Mouse (Mus musculus) erythroblast, embryonic 14.5 days (primary cell): Measurements from ENCODE around the gene Pex12.
A peak's percentile ranks its signal among the peaks of the same experiment; 100 is the strongest.

Experiments
- GATA1 ChIP-seq: IDR thresholded peaks from 2 replicates; pipeline ENCODE4 v1.6.1; 2012; ENCODE audit warnings: low read length, inconsistent platforms, mixed read lengths
- TAL1 ChIP-seq: IDR thresholded peaks from 3 replicates; pipeline ENCODE4 v1.6.1; 2012; ENCODE audit warnings: low read length, inconsistent platforms, mixed read lengths

DNA sequence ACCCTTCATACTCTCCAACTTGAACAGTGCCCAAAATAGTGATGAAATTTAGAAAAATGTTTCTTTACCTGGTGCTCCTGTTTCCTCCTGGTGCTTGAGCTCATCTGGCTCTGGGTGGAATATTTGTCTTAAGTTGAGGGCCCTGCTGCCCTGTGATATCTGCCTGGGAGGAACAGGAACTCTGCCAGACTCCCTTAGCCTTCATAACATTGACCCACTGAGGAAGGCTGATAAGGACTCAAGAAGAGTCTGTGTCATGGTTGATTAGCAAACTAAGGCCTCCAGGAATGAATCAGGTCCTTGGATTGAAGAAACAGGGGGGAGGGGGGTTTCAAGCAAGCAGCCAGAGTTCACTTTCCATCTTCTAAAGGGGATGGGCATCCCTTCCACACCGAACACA lies 15.8 kb downstream of the Pex12 start, which contains the start of gene Slfn14:
- TF ChIP-seq GATA1 (peak; percentile 95), TAL1 (peak; percentile 96)
